Mouse (Mus musculus) neural tube, embryonic 11.5 days (tissue): ENCODE results near the gene Insl3. TPM values are rescaled to one million over a fixed set of nuclear protein-coding genes. Genes with fewer than 3 reads are reported as not detected.

Experiments
- polyA plus RNA-seq: library from polyadenylated mRNA; unstranded; fragments of >200 nt; fragmentation: Nextera tagmentation; extraction: Ambion mirVana; gene quantifications from 2 replicates; pipeline ENCODE4 v1.2.1, GENCODE M21; 2014

Insl3 gene
- polyA plus RNA-seq, 1 experiment from 2014 or later: not detected

Other genes with a start within 250 kb of the Insl3 start
- gene Abhd8, start 225.6 kb upstream of the Insl3 start, polyA plus RNA-seq: 60.7 and 63.4 TPM in 2 replicates
- 196 and 205 TPM in 2 replicates for gene Mrpl34, start 224.3 kb upstream of the Insl3 start, polyA plus RNA-seq
- gene Dda1, start 220.0 kb upstream of the Insl3 start, polyA plus RNA-seq: 162 and 170 TPM in 2 replicates
- gene Ano8, start 203.3 kb upstream of the Insl3 start, polyA plus RNA-seq: 5.6 and 6.3 TPM in 2 replicates
- gene Gtpbp3, start 201.1 kb upstream of the Insl3 start, polyA plus RNA-seq: 6.0 and 8.4 TPM in 2 replicates
- gene Plvap, start 177.5 kb upstream of the Insl3 start, polyA plus RNA-seq: 49.5 and 53.0 TPM in 2 replicates
- 0.16 TPM in 1 of 2 replicates, not detected in the other for gene Ccdc194, start 163.5 kb upstream of the Insl3 start, polyA plus RNA-seq
- gene Bst2, start 151.8 kb upstream of the Insl3 start, polyA plus RNA-seq: 3.7 and 4.9 TPM in 2 replicates
- gene Mvb12a, start 146.3 kb upstream of the Insl3 start, polyA plus RNA-seq: 64.7 and 69.8 TPM in 2 replicates
- gene Tmem221, start 130.3 kb upstream of the Insl3 start, polyA plus RNA-seq: 0.24 TPM in 1 of 2 replicates, not detected in the other
- not detected in 2 replicates for gene Nxnl1, start 122.6 kb upstream of the Insl3 start, polyA plus RNA-seq
- 10.5 and 12.7 TPM in 2 replicates for gene Slc27a1, start 120.3 kb upstream of the Insl3 start, polyA plus RNA-seq
- 212 and 216 TPM in 2 replicates for gene Pgls, start 97.0 kb upstream of the Insl3 start, polyA plus RNA-seq
- gene Fam129c, start 91.6 kb upstream of the Insl3 start, polyA plus RNA-seq: 3.6 and 4.2 TPM in 2 replicates
- 54.5 and 57.4 TPM in 2 replicates for gene Colgalt1, start 78.2 kb upstream of the Insl3 start, polyA plus RNA-seq
- gene Unc13a, start 17.5 kb upstream of the Insl3 start, polyA plus RNA-seq: 6.5 and 7.7 TPM in 2 replicates
- gene Jak3, start 12.9 kb upstream of the Insl3 start, polyA plus RNA-seq: 1.6 and 2.0 TPM in 2 replicates
- gene B3gnt3, start 12.6 kb downstream of the Insl3 start, polyA plus RNA-seq: 0.33 and 0.59 TPM in 2 replicates
- gene Fcho1, start 36.5 kb downstream of the Insl3 start, polyA plus RNA-seq: 12.3 and 12.4 TPM in 2 replicates
- 6.6 and 6.7 TPM in 2 replicates for gene Zfp709, start 192.8 kb downstream of the Insl3 start, polyA plus RNA-seq
- 7.2 and 8.1 TPM in 2 replicates for gene Zfp882, start 219.4 kb downstream of the Insl3 start, polyA plus RNA-seq
- gene Zfp617, start 219.4 kb downstream of the Insl3 start, polyA plus RNA-seq: 35.5 and 36.4 TPM in 2 replicates